Mouse (Mus musculus) splenic B cell, adult 2 months (primary cell): Measurements from ENCODE around the gene Slc25a27.

ENCODE experiments used
- DNase-seq: peaks from one replicate; pipeline ENCODE4 v3.0.0-alpha.2; 2011; ENCODE audit warnings: low read depth, low spot score
- H3K27me3 ChIP-seq: 2 replicates; pipeline ENCODE4 v1.6.1; 2012; ENCODE audit warnings: mild to moderate bottlenecking, low read length, moderate library complexity, mixed read lengths; ENCODE audit not compliant: control insufficient read depth, poor library complexity, insufficient read depth, severe bottlenecking
- H3K36me3 ChIP-seq: 2 replicates; pipeline ENCODE4 v1.6.1; 2012; ENCODE audit warnings: mild to moderate bottlenecking, low read length, moderate library complexity, mixed read lengths; ENCODE audit not compliant: control insufficient read depth, poor library complexity, insufficient read depth, severe bottlenecking

Slc25a27 gene

DNA sequence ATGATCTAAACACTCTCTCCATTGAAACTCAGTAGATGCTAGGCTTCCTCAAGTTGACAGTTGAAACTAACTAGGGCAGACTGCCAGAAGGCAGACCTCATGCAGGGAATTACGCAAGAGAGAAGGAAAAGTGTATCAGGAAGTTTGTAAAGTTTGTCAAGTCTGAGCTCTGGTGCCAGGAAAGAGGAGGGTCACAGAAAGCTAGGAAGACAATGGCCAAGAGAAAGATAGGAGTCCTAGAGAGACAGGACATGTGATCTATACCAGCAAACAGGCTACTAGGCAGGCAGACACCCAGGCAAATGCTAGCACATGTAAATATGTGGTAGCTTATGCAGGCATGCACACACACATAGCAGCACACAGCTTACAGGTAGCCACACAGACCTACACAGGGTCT, 8.2 kb upstream of the Slc25a27 start:
- peaks cover 6% of the 10 kb centered on the region for H3K36me3 ChIP-seq
- no peaks in the 10 kb centered on the region; the same call in 1 of the 2 replicates for H3K27me3 ChIP-seq
- no peak for DNase-seq

DNA sequence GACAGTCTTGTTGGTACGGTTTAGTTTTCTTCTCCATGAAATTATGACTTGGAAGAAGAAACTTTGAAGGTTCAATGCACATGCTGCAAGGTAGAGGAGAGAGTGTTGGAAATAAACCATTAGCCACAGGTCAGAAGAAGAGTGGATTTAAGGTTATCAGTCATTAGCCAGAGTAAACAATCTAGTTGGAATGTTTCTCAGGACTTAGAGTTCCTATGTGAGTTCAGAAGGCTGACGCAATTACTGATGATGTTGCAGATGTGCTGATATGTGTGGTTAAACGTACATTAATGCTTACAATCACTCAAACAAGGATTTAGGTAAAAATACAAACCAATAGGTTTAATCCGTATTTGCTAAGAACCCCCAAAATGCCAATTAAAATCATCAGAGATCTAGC, 4.9 kb upstream of the Slc25a27 start:
- DNase-seq, result no peak
- Histone ChIP-seq H3K36me3 (0 out of 2 replicates have a peak, but pooled peaks cover 2% of the 10 kb centered on the region), H3K27me3 (no peaks in the 10 kb centered on the region; the same call in 1 of the 2 replicates)

DNA sequence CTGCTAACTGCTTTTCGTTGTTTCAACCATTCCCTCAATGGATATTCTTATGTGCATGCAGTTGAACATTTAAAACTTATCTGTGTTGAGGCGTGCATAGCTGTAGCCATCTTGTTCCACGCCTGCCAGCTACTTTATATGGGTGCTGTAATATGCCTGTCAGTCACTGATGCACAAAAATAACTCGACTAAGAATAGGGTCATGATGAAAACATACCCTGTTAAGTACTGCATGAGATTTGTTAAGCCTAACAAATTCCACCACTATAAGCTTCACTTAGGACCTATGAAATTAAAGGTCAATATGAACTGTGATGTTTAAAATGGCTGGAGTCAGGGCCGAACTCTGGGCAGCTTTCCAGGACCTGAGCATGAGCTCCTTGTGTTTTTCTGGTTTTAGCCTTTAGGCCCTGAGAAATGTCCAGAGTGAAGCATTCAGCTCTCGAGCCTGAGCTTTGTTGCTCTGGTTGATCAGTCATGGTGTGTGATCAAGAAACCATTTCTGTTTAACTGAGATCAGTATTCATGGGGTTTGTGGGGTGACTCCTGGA, 2.2 kb upstream of the Slc25a27 start:
- no peaks in the 10 kb centered on the region; the same call in 1 of the 2 replicates for H3K27me3 ChIP-seq
- no peak for DNase-seq

DNA sequence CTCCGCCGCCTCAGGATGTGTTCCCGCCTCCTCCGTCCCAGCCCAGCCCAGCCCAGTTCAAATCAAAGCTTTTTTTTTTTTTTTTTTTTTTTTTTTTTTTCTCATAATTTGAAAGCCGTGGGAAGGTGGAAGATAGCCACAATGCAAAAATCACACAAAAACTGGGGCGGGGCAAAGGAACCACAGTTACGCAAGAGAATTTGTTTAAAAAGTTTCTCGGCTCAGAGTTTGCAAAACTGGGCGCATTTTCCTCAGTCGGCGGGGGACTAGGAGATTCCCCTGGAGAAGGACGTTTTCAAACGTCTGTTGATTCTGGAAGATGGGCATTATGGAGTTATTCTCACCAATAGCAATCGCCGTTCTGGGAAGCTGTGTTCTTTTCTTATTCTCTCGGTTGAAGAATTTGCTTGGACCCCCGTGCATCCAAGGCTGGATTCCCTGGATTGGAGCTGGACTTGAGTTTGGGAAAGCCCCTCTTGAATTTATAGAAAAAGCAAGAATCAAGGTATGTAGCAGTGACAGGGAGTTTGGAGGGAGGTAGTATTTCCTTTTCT, 353 bp upstream of the Slc25a27 start, which contains the start of gene Cyp39a1:
Gene Cyp39a1, plus strand, starts transcription at position 136 of the 554 bp plus-strand sequence.
- Histone ChIP-seq H3K27me3 (no peaks in the 10 kb centered on the region; the same call in 1 of the 2 replicates), H3K36me3 (no peaks in the 10 kb centered on the region)
- no peak for DNase-seq

More for the DNA sequence above, 2.2 kb upstream of the Slc25a27 start:
- H3K36me3 ChIP-seq, result 0 out of 2 replicates have a peak, but pooled peaks cover 2% of the 10 kb centered on the region

DNA sequence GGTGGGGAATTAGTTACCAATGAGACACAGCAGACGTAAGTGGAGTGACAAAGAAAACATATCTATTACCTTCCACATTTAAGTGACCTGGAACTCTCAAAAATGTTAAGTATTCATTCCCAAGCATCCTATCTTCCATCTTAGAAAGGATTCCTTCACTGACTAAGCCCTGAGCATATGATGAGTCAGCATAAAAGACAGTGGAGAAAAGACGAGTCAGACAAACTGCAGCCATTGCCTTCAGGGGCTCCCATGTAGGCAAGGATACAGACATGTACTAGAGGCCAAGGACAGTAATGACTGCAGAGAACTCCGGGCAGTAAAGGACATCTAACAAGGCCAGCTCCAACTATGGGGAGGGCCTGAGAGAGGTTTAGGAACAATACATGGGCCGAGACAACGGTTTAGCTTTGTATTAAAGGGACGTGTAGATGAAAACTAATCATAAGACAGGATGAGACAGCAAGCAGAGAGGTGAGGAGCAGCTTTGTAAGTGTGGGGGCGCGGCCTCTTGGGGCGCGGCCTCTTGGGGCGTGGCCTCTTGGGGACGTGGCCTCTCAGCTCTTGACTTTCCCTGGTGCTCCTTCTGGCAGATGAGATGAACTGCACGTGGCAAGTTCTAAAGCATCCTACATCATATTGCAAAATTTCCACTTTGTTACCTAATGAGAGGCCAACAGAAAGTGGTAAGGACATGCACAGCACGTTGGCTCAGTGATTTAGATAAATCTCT, 15.5 kb downstream of the Slc25a27 start:
- Histone ChIP-seq H3K36me3 (no peaks in the 10 kb centered on the region), H3K27me3 (no peaks in the 10 kb centered on the region)
- peak; percentile 7 for DNase-seq

DNA sequence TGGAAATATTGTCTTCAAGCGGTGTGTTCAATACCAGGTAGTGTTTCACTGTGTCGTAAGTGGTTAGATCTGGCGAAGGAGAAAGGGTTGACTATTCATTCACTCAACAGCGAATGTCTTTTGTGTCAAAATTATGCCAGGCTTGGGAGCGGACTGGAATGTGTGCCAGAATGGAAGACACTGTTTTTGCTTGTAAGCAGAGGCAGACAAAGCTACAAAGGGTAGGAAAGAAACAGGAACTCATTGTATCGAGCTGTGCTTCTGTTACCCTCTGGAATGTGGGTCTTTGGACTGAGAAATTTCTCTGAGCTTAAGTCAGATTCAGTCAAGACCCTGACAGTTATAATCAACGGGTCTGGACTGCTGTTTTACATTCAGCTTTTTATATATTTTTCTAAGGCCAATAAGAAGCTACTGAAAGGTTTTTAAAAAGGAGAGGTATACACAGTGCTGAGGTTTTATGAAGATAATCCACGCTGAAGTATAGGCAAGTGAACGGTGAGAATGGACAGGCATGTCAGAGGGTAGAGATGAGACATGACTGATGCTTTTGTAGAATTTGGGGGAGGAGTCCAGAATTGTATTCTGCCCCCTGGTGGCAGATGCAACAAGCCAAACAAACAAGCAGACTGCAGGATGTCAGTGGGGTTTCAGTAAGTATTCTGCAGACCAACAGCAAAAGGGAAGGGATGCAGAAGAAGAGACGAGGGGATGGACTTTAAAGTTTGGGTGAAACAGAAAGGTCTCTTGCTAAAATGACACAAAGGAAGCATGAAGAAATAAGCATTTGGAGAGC, 17.2 kb downstream of the Slc25a27 start:
- peak; percentile 56 for DNase-seq
- Histone ChIP-seq H3K27me3 (no peaks in the 10 kb centered on the region), H3K36me3 (no peaks in the 10 kb centered on the region)

DNA sequence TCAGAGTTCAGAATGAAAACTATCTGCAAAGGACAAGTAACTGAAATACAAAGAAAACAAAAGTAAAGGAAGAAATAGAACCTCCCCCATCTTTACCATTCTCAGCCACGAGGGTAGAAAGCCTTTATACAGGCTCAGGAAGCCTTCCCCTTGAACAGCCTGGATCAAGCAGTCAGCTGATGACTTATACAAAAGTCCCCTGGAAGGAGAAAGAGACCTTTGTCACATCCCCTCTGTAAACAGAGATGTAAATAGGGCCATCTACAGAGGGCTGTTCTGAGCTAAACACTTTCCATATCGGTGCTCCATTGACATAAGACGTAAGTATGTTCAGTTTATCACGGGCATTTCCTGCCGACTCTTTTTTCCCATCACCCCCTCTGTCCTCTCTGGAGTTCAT, 20.1 kb downstream of the Slc25a27 start:
- DNase-seq, result no peak
- Histone ChIP-seq H3K27me3 (no peaks in the 10 kb centered on the region), H3K36me3 (no peaks in the 10 kb centered on the region)

DNA sequence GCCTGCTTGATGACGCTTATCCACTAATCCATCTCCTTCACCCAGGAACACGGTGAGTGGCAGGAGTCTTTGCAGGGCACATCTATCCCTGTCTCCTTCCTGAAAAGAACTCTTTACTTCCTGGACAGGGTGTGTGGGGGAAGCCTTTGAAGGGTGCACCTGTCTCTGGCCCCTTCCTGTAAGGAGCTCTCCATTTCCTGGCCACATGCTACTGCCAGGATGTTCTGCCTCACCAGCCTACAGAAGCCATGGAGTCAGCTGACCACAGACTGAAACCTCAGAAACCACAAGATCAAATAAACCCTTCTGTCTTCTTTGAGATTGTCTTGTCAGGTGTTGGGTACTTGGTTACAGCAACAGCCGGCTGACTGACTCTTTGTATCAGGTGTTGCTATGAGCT, 21.9 kb downstream of the Slc25a27 start:
- Histone ChIP-seq H3K27me3 (no peaks in the 10 kb centered on the region), H3K36me3 (no peaks in the 10 kb centered on the region)
- DNase-seq, result no peak

DNA sequence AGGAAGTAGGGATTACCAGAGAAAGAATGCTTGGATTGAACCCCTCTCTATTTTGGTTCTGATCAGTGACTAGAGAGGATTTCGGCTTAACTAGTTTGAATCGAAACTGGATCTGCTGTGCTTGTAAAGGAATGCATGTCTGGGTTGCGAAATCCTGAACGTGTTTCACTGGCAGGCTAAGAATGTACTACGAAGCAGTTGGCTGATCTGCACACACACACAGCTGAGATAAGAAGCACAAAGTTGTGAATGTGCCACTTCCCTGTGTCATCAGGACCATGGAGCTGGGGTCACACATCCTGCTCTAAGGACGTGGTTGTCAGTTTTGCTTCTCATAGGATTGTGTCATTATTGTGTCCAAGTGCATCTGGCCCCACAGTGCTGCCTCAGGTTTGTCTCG, 22.6 kb downstream of the Slc25a27 start:
- H3K27me3 ChIP-seq, result no peaks in the 10 kb centered on the region
- H3K36me3 ChIP-seq, result no peaks in the 10 kb centered on the region
- DNase-seq, result no peak

DNA sequence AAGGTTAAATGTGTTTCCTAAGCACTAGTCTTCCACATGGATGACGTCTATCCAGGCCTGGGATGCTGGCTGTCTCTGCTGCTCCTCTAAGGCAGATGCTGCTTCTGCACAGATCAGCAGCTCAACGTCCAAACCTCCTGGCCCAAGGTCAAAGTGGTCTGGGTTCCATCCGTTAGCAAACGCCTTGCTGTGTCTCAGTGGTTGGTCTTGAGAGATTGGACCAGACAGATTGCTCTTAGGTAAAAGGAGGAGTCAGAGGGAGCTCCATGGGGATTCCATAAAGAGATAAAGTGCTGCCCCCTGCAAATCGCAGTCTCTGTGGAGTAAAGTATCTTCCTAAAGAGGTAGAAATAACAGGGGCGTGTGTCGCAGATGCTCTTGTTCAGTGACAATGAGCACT, 23.8 kb downstream of the Slc25a27 start:
- no peaks in the 10 kb centered on the region for H3K27me3 ChIP-seq
- H3K36me3 ChIP-seq, result no peaks in the 10 kb centered on the region
- DNase-seq, result no peak

DNA sequence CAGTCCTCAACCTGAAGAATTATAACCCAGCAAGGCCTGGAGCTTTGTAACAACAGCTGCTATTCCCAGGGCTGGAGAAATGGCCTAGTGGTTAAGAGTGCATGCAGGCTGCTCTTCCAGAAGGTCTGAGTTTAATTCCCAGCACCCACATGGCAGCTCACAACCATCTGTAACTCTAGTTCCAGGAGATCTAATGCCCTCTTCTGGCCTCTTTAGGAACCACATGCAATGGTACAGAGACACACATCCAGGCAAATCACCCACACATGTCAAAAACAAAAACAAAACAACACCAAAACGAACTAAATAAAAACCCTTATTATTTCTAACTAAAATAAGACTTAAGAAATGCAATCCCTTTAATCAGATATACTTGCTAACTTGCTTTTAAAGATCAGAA, 26.2 kb downstream of the Slc25a27 start:
- no peak for DNase-seq
- Histone ChIP-seq H3K36me3 (no peaks in the 10 kb centered on the region), H3K27me3 (no peaks in the 10 kb centered on the region)

DNA sequence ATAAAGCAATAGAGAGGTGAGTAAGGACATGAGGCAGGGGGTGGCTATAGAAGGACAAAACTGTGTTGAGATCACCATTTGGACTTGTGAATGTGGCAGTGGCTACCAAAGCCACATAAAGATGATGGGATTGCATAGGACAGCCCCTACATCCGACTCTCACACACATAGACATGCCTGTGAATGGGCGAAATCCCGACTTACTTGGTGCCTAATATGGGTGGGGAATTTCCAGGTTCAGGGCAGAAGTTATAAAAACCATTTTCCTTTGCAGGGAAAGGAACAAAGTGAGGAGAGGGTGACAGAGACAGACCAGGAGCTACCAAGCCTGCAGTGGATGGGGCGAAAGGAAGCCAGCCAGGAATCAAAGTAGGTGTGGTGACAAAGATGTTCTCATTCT, 29.9 kb downstream of the Slc25a27 start:
- H3K36me3 ChIP-seq, result no peaks in the 10 kb centered on the region
- DNase-seq, result no peak
- no peaks in the 10 kb centered on the region for H3K27me3 ChIP-seq

DNA sequence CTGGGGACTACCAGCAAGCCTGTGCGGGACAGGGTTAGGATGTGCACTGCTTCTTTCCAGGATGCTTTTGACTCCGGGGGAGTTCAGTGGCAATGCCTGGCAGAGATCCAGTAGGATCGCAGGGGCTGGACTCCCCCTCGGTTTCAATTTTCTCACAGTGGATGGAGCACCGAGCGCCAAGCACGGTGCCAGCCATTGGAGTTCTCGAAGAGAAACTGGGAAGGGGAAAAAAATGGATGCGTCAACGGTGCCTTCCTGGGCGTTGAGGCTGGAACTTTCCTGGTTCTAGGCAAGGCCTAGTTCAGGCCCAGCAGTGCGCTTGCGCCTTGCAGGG, 36.6 kb downstream of the Slc25a27 start:
- Histone ChIP-seq H3K36me3 (no peaks in the 10 kb centered on the region), H3K27me3 (no peaks in the 10 kb centered on the region)
- no peak for DNase-seq

DNA sequence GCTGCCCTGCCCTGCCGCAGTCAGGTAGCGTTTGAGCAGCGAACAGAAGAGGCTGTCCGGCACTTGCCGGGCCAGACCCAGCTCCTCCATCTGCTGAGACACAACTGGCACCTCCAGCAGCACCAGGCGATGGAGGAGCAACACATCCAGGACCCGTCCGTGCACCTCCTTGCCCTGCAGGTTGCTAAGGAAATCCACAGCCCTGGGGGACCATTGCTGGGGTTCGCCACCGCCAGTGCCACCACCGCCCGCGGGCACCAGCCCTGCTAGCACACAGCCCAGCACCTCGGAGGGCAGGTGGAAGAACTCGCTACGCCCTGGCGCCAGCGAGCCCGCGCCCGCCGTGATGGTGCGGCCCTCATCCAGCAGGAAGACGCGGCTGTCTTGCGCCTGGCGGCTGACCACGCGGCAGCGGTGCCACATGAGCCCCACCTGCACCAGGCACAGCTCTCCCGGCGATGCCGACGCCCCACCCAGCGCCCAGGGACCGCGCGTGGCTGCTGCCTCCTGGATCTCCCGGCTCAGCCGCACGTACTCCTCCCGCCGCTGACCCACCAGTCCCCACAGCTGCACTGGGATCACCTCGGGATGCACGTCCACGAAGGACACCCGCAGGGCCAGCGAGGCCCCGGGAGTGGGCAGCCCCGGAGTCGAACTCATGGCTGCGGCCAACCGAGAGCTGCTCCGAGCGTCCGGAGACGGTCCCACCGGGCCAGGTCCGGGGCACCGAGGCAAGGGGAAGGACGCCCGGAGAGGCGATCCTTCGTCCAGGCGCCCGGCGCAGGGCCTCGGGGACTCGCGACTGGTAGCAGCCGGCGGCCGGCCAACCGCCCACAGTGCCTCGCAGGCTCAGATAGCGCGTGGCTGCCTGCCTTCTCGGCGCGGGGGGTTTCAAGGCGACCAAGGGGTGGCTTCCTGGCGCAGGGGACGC, 37.3 kb downstream of the Slc25a27 start, which contains the start of gene Tdrd6:
Gene Tdrd6, minus strand, starts transcription at position 804 of the 931 bp plus-strand sequence.
- DNase-seq, result no peak
- Histone ChIP-seq H3K27me3 (no peaks in the 10 kb centered on the region), H3K36me3 (no peaks in the 10 kb centered on the region)
